Mouse (Mus musculus): Measurements from ENCODE around the gene Mpv17l. TPM values are rescaled to one million over a fixed set of nuclear protein-coding genes. Genes with fewer than 3 reads are reported as not detected.

The Mpv17l gene
- polyA plus RNA-seq, 1 experiment: 0.88 TPM

DNA sequence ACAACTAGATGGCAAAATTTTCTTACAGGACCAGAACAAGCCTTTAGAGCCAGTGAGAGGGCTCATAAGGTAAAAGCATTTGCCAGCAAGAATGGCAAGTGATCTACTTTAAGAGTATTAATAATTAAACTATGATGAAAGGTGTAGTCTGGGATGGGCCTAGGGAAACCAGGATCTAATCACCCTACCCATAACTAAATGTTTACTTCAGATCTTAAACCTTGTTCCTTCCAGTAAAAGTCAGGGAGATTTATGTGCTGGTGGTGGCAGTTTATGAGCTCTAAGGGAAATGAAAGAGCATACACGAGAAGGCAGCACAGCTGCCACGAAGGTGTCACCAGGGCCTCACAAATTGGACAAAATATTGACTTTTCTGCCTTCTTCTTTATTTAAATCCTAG lies 8.9 kb upstream of the Mpv17l start:
- no peak overlapping the region for H3ac ChIP-seq (ENCODE audit: control insufficient read depth, insufficient read length)
- TF ChIP-seq CEBPB (IDR thresholded peaks at IDR 0.05; ENCODE audit: insufficient read depth, poor library complexity, severe bottlenecking) (no peak), TCF3 (IDR thresholded peaks at IDR 0.05; ENCODE audit: insufficient read length, low read depth) (no peak), SRF (IDR thresholded peaks at IDR 0.05; ENCODE audit: control insufficient read depth, insufficient read length, low read depth) (no peak), MYOG (IDR thresholded peaks at IDR 0.05; ENCODE audit: control insufficient read depth in 1 of 3, insufficient read depth in 1 of 3, insufficient read length in 2 of 3, low read depth in 2 of 3) (no peak), USF1 (IDR thresholded peaks at IDR 0.05; ENCODE audit: low read depth) (no peak), REST (IDR thresholded peaks at IDR 0.05; ENCODE audit: insufficient read depth, insufficient read length) (no peak), MAX (IDR thresholded peaks at IDR 0.05; ENCODE audit: low read depth) (no peak), TCF12 (IDR thresholded peaks at IDR 0.05; ENCODE audit: insufficient read depth, poor library complexity, severe bottlenecking) (no peak), MYOD1 (IDR thresholded peaks at IDR 0.05; ENCODE audit: control insufficient read depth in 1 of 3, insufficient read length in 2 of 3, low read depth in 2 of 3) (no peak), E2F4 (IDR thresholded peaks at IDR 0.05; ENCODE audit: insufficient read depth) (no peak), POLR2A (IDR thresholded peaks at IDR 0.05; ENCODE audit: insufficient read length, low read depth) (no peak), POLR2AphosphoS2 (IDR thresholded peaks at IDR 0.05; ENCODE audit: insufficient read length, low read depth) (no peak)
- no peak overlapping the region for H3K4me2 ChIP-seq (ENCODE audit: low read depth)
- peaks cover 98% of the 10 kb centered on the region for H3K79me2 ChIP-seq (ENCODE audit: control insufficient read depth, insufficient read depth)
- no peaks in the 10 kb centered on the region for H3K36me3 ChIP-seq (ENCODE audit: control insufficient read depth, insufficient read depth)
- H3K4me3 ChIP-seq: no peak overlapping the region
- no peaks in the 10 kb centered on the region for H3K27me3 ChIP-seq (ENCODE audit: control insufficient read depth, insufficient read depth, insufficient read length)

DNA sequence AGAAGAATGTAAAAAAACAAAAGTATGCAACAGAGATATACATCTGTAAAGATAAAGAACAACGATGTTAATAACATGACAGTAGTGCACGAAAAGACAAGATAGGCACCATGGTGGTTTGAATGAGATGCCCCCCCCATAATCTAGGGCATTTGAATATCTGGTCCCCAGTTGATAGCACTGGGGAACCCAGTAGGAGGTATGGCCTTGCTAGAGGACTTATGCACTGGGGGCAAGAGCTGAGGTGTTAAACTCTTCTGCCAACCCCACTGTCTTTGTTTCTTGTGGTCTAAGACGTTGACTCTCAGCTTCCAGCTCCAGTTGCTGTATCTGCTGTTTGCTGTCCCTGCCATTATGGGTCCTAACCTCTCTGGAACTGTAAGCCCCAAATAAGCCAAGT lies 7.2 kb upstream of the Mpv17l start:
- TF ChIP-seq MAX (IDR thresholded peaks at IDR 0.05; ENCODE audit: low read depth) (no peak), POLR2AphosphoS2 (IDR thresholded peaks at IDR 0.05; ENCODE audit: insufficient read length, low read depth) (no peak), MYOD1 (IDR thresholded peaks at IDR 0.05; ENCODE audit: control insufficient read depth in 1 of 3, insufficient read length in 2 of 3, low read depth in 2 of 3) (no peak), TCF12 (IDR thresholded peaks at IDR 0.05; ENCODE audit: insufficient read depth, poor library complexity, severe bottlenecking) (no peak), MYOG (IDR thresholded peaks at IDR 0.05; ENCODE audit: control insufficient read depth in 1 of 3, insufficient read depth in 1 of 3, insufficient read length in 2 of 3, low read depth in 2 of 3) (no peak), CEBPB (IDR thresholded peaks at IDR 0.05; ENCODE audit: insufficient read depth, poor library complexity, severe bottlenecking) (no peak), REST (IDR thresholded peaks at IDR 0.05; ENCODE audit: insufficient read depth, insufficient read length) (no peak), TCF3 (IDR thresholded peaks at IDR 0.05; ENCODE audit: insufficient read length, low read depth) (no peak), POLR2A (IDR thresholded peaks at IDR 0.05; ENCODE audit: insufficient read length, low read depth) (no peak), SRF (IDR thresholded peaks at IDR 0.05; ENCODE audit: control insufficient read depth, insufficient read length, low read depth) (no peak), E2F4 (IDR thresholded peaks at IDR 0.05; ENCODE audit: insufficient read depth) (no peak), USF1 (IDR thresholded peaks at IDR 0.05; ENCODE audit: low read depth) (no peak)
- Histone ChIP-seq H3K4me3 (no peak overlapping the region), H3K79me2 (ENCODE audit: control insufficient read depth, insufficient read depth) (peaks cover 97% of the 10 kb centered on the region), H3K4me2 (ENCODE audit: low read depth) (no peak overlapping the region), H3K36me3 (ENCODE audit: control insufficient read depth, insufficient read depth) (no peaks in the 10 kb centered on the region), H3K27me3 (ENCODE audit: control insufficient read depth, insufficient read depth, insufficient read length) (no peaks in the 10 kb centered on the region), H3ac (ENCODE audit: control insufficient read depth, insufficient read length) (no peak overlapping the region)

DNA sequence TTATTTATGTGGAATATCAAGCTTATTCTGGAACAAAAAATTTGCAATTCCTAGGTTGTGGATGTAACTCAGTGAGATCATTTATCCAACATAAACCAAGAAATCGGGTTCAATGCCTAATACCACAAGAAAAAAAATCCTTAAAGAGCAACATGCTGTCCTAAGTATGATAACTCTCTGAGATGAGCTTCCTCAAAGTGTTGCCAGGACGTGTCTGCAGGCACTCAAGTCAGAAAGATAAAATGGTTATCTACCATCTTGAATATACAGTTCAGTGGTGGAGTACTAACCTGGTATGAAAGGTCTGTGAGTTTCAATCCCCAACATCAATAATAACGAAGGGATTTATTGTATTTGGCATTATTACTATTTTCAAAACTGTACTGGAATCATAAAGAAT lies 6.6 kb upstream of the Mpv17l start:
- Histone ChIP-seq H3K79me2 (ENCODE audit: control insufficient read depth, insufficient read depth) (peaks cover 97% of the 10 kb centered on the region), H3K4me3 (no peak overlapping the region), H3K4me2 (ENCODE audit: low read depth) (no peak overlapping the region), H3K36me3 (ENCODE audit: control insufficient read depth, insufficient read depth) (no peaks in the 10 kb centered on the region), H3ac (ENCODE audit: control insufficient read depth, insufficient read length) (no peak overlapping the region), H3K27me3 (ENCODE audit: control insufficient read depth, insufficient read depth, insufficient read length) (no peaks in the 10 kb centered on the region)
- TF ChIP-seq MYOD1 (IDR thresholded peaks at IDR 0.05; ENCODE audit: control insufficient read depth in 1 of 3, insufficient read length in 2 of 3, low read depth in 2 of 3): no peak
- TF ChIP-seq CEBPB (IDR thresholded peaks at IDR 0.05; ENCODE audit: insufficient read depth, poor library complexity, severe bottlenecking): no peak
- TF ChIP-seq TCF12 (IDR thresholded peaks at IDR 0.05; ENCODE audit: insufficient read depth, poor library complexity, severe bottlenecking): no peak
- TF ChIP-seq MYOG (IDR thresholded peaks at IDR 0.05; ENCODE audit: control insufficient read depth in 1 of 3, insufficient read depth in 1 of 3, insufficient read length in 2 of 3, low read depth in 2 of 3): no peak

- Histone ChIP-seq H3ac (ENCODE audit: control insufficient read depth, insufficient read length) (no peak overlapping the region), H3K27me3 (ENCODE audit: control insufficient read depth, insufficient read depth, insufficient read length) (no peaks in the 10 kb centered on the region), H3K4me3 (no peak overlapping the region), H3K4me2 (ENCODE audit: low read depth) (no peak overlapping the region), H3K36me3 (ENCODE audit: control insufficient read depth, insufficient read depth) (no peaks in the 10 kb centered on the region), H3K79me2 (ENCODE audit: control insufficient read depth, insufficient read depth) (peaks cover 87% of the 10 kb centered on the region)
- TF ChIP-seq TCF12 (IDR thresholded peaks at IDR 0.05; ENCODE audit: insufficient read depth, poor library complexity, severe bottlenecking): no peak
- no peak for TF ChIP-seq SRF (IDR thresholded peaks at IDR 0.05; ENCODE audit: control insufficient read depth, insufficient read length, low read depth)
- TF ChIP-seq REST (IDR thresholded peaks at IDR 0.05; ENCODE audit: insufficient read depth, insufficient read length): no peak
- no peak for TF ChIP-seq MYOG (IDR thresholded peaks at IDR 0.05; ENCODE audit: control insufficient read depth in 1 of 3, insufficient read depth in 1 of 3, insufficient read length in 2 of 3, low read depth in 2 of 3)
- no peak for TF ChIP-seq TCF3 (IDR thresholded peaks at IDR 0.05; ENCODE audit: insufficient read length, low read depth)
- TF ChIP-seq MAX (IDR thresholded peaks at IDR 0.05; ENCODE audit: low read depth): no peak
- no peak for TF ChIP-seq POLR2A (IDR thresholded peaks at IDR 0.05; ENCODE audit: insufficient read length, low read depth)
- TF ChIP-seq E2F4 (IDR thresholded peaks at IDR 0.05; ENCODE audit: insufficient read depth): no peak
- TF ChIP-seq POLR2AphosphoS2 (IDR thresholded peaks at IDR 0.05; ENCODE audit: insufficient read length, low read depth): no peak
- TF ChIP-seq USF1 (IDR thresholded peaks at IDR 0.05; ENCODE audit: low read depth): no peak
- no peak for TF ChIP-seq MYOD1 (IDR thresholded peaks at IDR 0.05; ENCODE audit: control insufficient read depth in 1 of 3, insufficient read length in 2 of 3, low read depth in 2 of 3)
- no peak for TF ChIP-seq CEBPB (IDR thresholded peaks at IDR 0.05; ENCODE audit: insufficient read depth, poor library complexity, severe bottlenecking)
These were observed 4.0 kb upstream of the Mpv17l start for GRCm38 (mm10) chr16:13898981-13899380.

DNA sequence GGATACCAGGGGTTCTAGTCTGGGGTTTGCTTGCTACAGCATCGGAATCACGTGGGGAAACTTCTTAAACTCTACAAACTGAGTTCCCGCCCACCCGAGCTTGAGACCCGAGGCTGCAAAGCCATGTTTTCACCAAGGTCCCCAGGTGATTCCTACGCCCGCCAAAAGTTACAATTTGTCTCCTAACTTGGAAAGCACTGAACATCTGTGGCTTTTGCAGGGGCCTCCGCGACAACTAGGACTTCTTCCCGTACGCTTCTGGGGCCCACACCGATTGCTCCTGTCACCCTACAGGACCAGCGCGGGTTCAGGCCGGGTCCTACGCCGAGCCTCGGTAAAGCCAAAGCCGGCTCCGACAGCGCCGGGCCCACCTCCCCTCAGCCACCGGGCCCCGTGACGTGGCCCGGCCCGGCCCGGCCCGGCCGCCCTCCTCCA lies 547 bp upstream of the Mpv17l start:
- Histone ChIP-seq H3K4me3 (peak overlapping the region; percentile 81), H3K36me3 (ENCODE audit: control insufficient read depth, insufficient read depth) (no peaks in the 10 kb centered on the region), H3ac (ENCODE audit: control insufficient read depth, insufficient read length) (peak overlapping the region; percentile 76), H3K79me2 (ENCODE audit: control insufficient read depth, insufficient read depth) (peaks cover 60% of the 10 kb centered on the region), H3K27me3 (ENCODE audit: control insufficient read depth, insufficient read depth, insufficient read length) (no peaks in the 10 kb centered on the region), H3K4me2 (ENCODE audit: low read depth) (peak overlapping the region; percentile 92)
- TF ChIP-seq TCF12 (IDR thresholded peaks at IDR 0.05; ENCODE audit: insufficient read depth, poor library complexity, severe bottlenecking) (no peak), MAX (IDR thresholded peaks at IDR 0.05; ENCODE audit: low read depth) (no peak), USF1 (IDR thresholded peaks at IDR 0.05; ENCODE audit: low read depth) (peak; percentile 49)

All from myocyte (in vitro differentiated cells).